Mouse (Mus musculus) ES-Bruce4 (cell line): ENCODE measurements around the gene Tulp2. TPM values are rescaled to one million over a fixed set of nuclear protein-coding genes. Genes with fewer than 3 reads are reported as not detected.

ENCODE experiments used
- H3K27ac ChIP-seq: 2 replicates; pipeline ENCODE4 v1.5.1; 2012; ENCODE audit warnings: low read length, inconsistent platforms; ENCODE audit not compliant: insufficient read depth
- H3K27me3 ChIP-seq: 2 replicates; pipeline ENCODE4 v1.6.1; 2012; ENCODE audit warnings: mild to moderate bottlenecking, low read length, inconsistent platforms; ENCODE audit not compliant: control insufficient read depth, poor library complexity, insufficient read depth, severe bottlenecking
- H3K36me3 ChIP-seq: 2 replicates; pipeline ENCODE4 v1.6.1; 2012; ENCODE audit warnings: inconsistent platforms, mild to moderate bottlenecking, low read length, moderate library complexity; ENCODE audit not compliant: control insufficient read depth, poor library complexity, insufficient read depth, severe bottlenecking
- H3K4me1 ChIP-seq: one replicate; pipeline ENCODE4 v1.8.1; 2011; ENCODE audit warnings: low read length; ENCODE audit not compliant: control insufficient read depth, insufficient read depth
- H3K4me3 ChIP-seq: 2 replicates; pipeline ENCODE4 v1.5.1; 2011; ENCODE audit warnings: low read depth, mild to moderate bottlenecking, low read length
- H3K9ac ChIP-seq: 2 replicates; pipeline ENCODE4 v1.6.1; 2012; ENCODE audit warnings: low read depth, mild to moderate bottlenecking, inconsistent platforms; ENCODE audit not compliant: poor library complexity, severe bottlenecking
- H3K9me3 ChIP-seq: replicated peaks from 2 replicates; pipeline ENCODE4 v1.6.1; 2012; ENCODE audit warnings: mild to moderate bottlenecking, low read length, inconsistent platforms; ENCODE audit not compliant: control insufficient read depth, poor library complexity, insufficient read depth, severe bottlenecking
- CTCF ChIP-seq: IDR thresholded peaks from one replicate; pipeline ENCODE4 v1.8.1; 2011; ENCODE audit warnings: low read depth, low read length
- EP300 ChIP-seq: IDR thresholded peaks from 2 replicates; pipeline ENCODE4 v1.6.1; 2011; ENCODE audit warnings: low read depth, low read length; ENCODE audit not compliant: insufficient read depth
- POLR2A ChIP-seq: IDR thresholded peaks from one replicate; pipeline ENCODE4 v1.8.1; 2011; ENCODE audit warnings: low read length; ENCODE audit not compliant: insufficient read depth
- polyA plus RNA-seq: library from polyadenylated mRNA; stranded (reverse); fragments of >200 nt; gene quantifications from 2 replicates; pipeline ENCODE4 v1.2.4, GENCODE M21; 2011; ENCODE audit warnings: low read depth; ENCODE audit not compliant: missing spikeins, insufficient read depth, insufficient read length

The Tulp2 gene
- polyA plus RNA-seq: 1.3 and 2.4 TPM in 2 replicates

DNA sequence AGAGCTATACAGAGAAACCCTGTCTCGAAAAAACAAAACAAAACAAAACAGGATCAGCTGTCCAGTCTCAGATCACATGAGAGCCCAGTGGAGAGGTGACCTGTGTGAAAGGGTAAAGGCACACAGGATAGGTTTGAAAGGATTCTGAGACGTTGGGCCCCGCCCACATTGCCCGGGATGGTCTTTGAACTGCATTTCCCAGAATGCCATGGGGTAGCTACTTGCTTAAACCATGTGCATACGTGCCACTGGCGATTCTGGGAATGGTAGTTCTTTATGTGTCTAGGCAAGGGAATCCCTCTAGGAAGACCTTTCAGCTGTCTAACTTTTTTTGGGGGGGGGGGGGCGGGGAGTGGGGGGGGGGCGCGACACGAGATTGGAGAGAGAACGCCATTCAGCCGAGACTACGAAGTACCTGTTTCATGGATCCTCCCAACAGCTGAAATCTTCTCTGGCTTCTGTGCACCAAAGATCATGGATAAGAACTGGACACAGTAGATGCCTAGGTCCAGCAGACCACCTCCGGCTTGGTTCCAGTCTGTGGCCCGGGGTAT, at the start of gene Tulp2:
Tulp2 (plus strand) TSS at position 504 of the 554 bp plus-strand sequence.
- no peaks in the 10 kb centered on the region for H3K36me3 ChIP-seq
- H3K4me3 ChIP-seq: no peak within 1 kb of the TSS
- no peak within 1 kb of the TSS for H3K27ac ChIP-seq
- H3K27me3 ChIP-seq: no peaks in the 10 kb centered on the region
- no peaks in the 10 kb centered on the region for H3K9me3 ChIP-seq
- H3K9ac ChIP-seq: no peak within 1 kb of the TSS
- H3K4me1 ChIP-seq: no peaks in the 10 kb centered on the region
- TF ChIP-seq CTCF (no peak), POLR2A (no peak), EP300 (no peak)

- Histone ChIP-seq H3K4me3 (peak overlapping the region; percentile 99), H3K4me1 (peaks cover 14% of the 10 kb centered on the region), H3K9me3 (no peaks in the 10 kb centered on the region), H3K27me3 (no peaks in the 10 kb centered on the region), H3K27ac (peak overlapping the region; percentile 1; the same call in 1 of the 2 replicates), H3K36me3 (peaks cover 22% of the 10 kb centered on the region), H3K9ac (peak overlapping the region; percentile 77)
- TF ChIP-seq CTCF (no peak), EP300 (no peak), POLR2A (no peak)
Measured at GRCm38 (mm10) chr7:45433835-45434202, 47.9 kb upstream of the Tulp2 start.

DNA sequence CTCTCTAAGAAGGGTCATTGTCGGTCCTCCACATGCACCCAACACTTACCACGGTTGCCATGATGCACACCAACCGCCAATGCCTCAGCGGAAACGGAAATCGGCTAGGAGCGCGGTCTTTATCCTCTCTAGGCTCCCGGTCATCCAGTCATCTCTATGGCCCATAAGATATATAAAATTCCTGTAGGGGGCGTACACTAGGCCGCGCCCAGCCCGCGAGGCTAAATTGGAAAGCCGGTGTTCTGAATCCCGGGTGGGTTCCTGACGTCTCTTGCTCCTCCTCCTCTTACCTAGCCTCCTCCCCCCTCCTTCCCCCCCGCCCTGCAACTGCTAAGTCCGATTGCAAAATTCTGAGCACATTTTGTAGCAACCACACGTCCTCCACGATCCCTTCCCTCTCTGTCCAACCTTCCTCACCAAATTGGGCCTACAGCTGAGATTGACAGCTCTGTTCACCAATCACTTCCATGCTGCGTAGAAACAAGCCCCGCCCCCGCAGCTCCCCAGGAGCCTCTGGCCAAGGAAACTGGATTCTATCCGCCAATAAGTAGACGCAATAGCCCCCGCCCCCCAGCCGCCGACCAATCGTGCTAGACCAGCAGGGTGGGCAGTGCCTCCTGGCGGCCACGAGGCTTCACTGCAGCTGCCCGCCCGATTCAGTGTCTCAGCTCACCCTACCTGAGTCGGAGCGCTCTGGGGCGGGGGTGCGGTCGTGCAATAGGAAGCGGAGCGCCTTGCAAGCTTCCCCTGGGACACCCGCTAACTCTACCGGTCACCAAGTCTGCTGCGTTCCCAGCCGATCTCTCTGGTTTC, 47.3 kb upstream of the Tulp2 start, which contains the start of gene Gys1:
Gys1 (plus strand) TSS at position 642 of the 813 bp plus-strand sequence.
- Histone ChIP-seq H3K9ac (peak within 1 kb of the TSS; percentile 77), H3K4me3 (peak within 1 kb of the TSS; percentile 99), H3K36me3 (peaks cover 17% of the 10 kb centered on the region), H3K27me3 (no peaks in the 10 kb centered on the region), H3K27ac (peak within 1 kb of the TSS; percentile 1; the same call in 1 of the 2 replicates), H3K4me1 (peaks cover 14% of the 10 kb centered on the region), H3K9me3 (no peaks in the 10 kb centered on the region)
- TF ChIP-seq CTCF: peak; percentile 93
- TF ChIP-seq POLR2A: peak; percentile 37
- TF ChIP-seq EP300: 0 out of 2 replicates have a peak, but pooled peaks have one; percentile 19

DNA sequence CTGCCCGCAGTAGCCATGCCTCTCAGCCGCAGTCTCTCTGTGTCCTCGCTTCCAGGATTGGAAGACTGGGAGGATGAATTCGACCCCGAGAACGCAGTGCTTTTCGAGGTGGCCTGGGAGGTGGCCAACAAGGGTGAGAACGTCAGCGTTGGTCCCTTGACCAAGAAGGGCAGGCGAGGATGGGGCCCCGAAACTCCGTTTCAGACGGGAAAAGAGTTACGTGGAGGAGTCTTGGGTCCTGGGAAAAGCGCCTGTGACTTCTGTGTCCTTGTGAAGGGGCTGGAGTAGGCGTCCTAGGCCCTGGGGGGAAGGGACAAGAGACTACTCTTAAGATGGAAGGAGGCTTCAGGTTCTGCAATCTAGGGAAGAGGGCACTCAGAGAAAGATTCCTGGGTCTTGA, 46.6 kb upstream of the Tulp2 start:
- H3K9me3 ChIP-seq: no peaks in the 10 kb centered on the region
- no peak overlapping the region for H3K27ac ChIP-seq
- H3K9ac ChIP-seq: peak overlapping the region; percentile 55
- TF ChIP-seq POLR2A (no peak), EP300 (no peak), CTCF (no peak)
- peaks cover 12% of the 10 kb centered on the region for H3K4me1 ChIP-seq
- H3K27me3 ChIP-seq: no peaks in the 10 kb centered on the region
- peak overlapping the region; percentile 89 for H3K4me3 ChIP-seq
- peaks cover 16% of the 10 kb centered on the region for H3K36me3 ChIP-seq

- TF ChIP-seq EP300 (no peak), CTCF (no peak), POLR2A (no peak)
Measured at GRCm38 (mm10) chr7:45436444-45436843, 45.2 kb upstream of the Tulp2 start.

DNA sequence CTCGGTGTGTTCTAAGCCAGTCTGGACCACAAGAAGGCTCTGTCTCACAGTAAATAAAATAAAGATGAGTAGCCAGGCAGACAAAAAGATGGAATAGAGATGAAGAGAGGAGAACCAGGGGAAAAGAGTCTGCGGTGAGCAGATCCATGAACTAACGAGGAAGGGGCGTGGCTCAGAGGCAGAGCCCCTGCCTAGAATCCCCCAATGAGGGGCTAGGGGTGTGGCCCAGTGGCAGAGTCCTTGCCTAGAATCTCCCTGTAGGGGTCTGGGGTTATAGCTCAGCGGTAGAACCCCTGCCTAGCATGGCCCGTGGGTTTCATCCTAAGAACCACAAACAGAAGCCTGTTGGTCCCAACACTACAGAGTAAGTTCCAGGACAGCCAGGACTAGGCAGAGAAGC, 44.6 kb upstream of the Tulp2 start:
- peaks cover under 1% of the 10 kb centered on the region; the same call in 1 of the 2 replicates for H3K36me3 ChIP-seq
- H3K9ac ChIP-seq: 0 out of 2 replicates have a peak overlapping the region, but pooled peaks have one; percentile 8
- H3K9me3 ChIP-seq: no peaks in the 10 kb centered on the region
- H3K4me3 ChIP-seq: peak overlapping the region; percentile 27
- no peak overlapping the region for H3K27ac ChIP-seq
- no peak for TF ChIP-seq CTCF
- no peak for TF ChIP-seq EP300
- TF ChIP-seq POLR2A: no peak
- H3K4me1 ChIP-seq: peaks cover 8% of the 10 kb centered on the region
- no peaks in the 10 kb centered on the region for H3K27me3 ChIP-seq

More at GRCm38 (mm10) chr7:45436444-45436843, 45.2 kb upstream of the Tulp2 start:
- Histone ChIP-seq H3K27ac (no peak overlapping the region), H3K9ac (no peak overlapping the region), H3K4me3 (no peak overlapping the region), H3K9me3 (no peaks in the 10 kb centered on the region), H3K27me3 (no peaks in the 10 kb centered on the region), H3K36me3 (peaks cover 6% of the 10 kb centered on the region), H3K4me1 (peaks cover 8% of the 10 kb centered on the region)
